Mouse (Mus musculus): ENCODE measurements around the gene Nfkbid. TPM values are rescaled to one million over a fixed set of nuclear protein-coding genes. Genes with fewer than 3 reads are reported as not detected.

Nfkbid gene
- polyA plus RNA-seq, 1 experiment = 3.1 TPM

GRCm38 (mm10) chr7:30394871-30395270 is 26.7 kb upstream of the Nfkbid start:
- no peaks in the 10 kb centered on the region for H3K27me3 ChIP-seq (replicated peaks; ENCODE audit: control insufficient read depth, insufficient read depth, low read length)
- no peaks in the 10 kb centered on the region for H3K4me1 ChIP-seq (ENCODE audit: control insufficient read depth, insufficient read depth, low read length)
- no peak overlapping the region for H3K27ac ChIP-seq (ENCODE audit: insufficient read depth, low read depth, low read length)
- no peak overlapping the region for H3K4me3 ChIP-seq (ENCODE audit: insufficient read depth, low read depth, low read length)
- no peaks in the 10 kb centered on the region for H3K36me3 ChIP-seq (ENCODE audit: control insufficient read depth, insufficient read depth, low read length)
- 52% methylated on average over 2 of the region's 2 CpGs for whole genome bisulfite sequencing
- no peak for TF ChIP-seq CTCF (conservative IDR thresholded peaks at IDR 0.05; ENCODE audit: insufficient read depth, insufficient read length, low read depth, low read length)
- no peak for TF ChIP-seq POLR2A (IDR thresholded peaks at IDR 0.05; ENCODE audit: low read depth, low read length)
- DNase-seq = no peak

GRCm38 (mm10) chr7:30399671-30400070 is 21.9 kb upstream of the Nfkbid start:
- no peaks in the 10 kb centered on the region for H3K36me3 ChIP-seq (ENCODE audit: control insufficient read depth, insufficient read depth, low read length)
- H3K27me3 ChIP-seq (replicated peaks; ENCODE audit: control insufficient read depth, insufficient read depth, low read length) = no peaks in the 10 kb centered on the region
- WGBS = 31% methylated on average over 7 of the region's 7 CpGs
- no peak overlapping the region for H3K4me3 ChIP-seq (ENCODE audit: insufficient read depth, low read depth, low read length)
- TF ChIP-seq POLR2A (IDR thresholded peaks at IDR 0.05; ENCODE audit: low read depth, low read length) (no peak), CTCF (conservative IDR thresholded peaks at IDR 0.05; ENCODE audit: insufficient read depth, insufficient read length, low read depth, low read length) (no peak)
- no peaks in the 10 kb centered on the region for H3K4me1 ChIP-seq (ENCODE audit: control insufficient read depth, insufficient read depth, low read length)
- no peak for DNase-seq
- H3K27ac ChIP-seq (ENCODE audit: insufficient read depth, low read depth, low read length) = no peak overlapping the region

GRCm38 (mm10) chr7:30402343-30402742 is 19.2 kb upstream of the Nfkbid start:
- TF ChIP-seq CTCF (conservative IDR thresholded peaks at IDR 0.05; ENCODE audit: insufficient read depth, insufficient read length, low read depth, low read length) (no peak), POLR2A (IDR thresholded peaks at IDR 0.05; ENCODE audit: low read depth, low read length) (no peak)

GRCm38 (mm10) chr7:30408639-30409038 is 12.9 kb upstream of the Nfkbid start:
- no peaks in the 10 kb centered on the region for H3K36me3 ChIP-seq (ENCODE audit: control insufficient read depth, insufficient read depth, low read length)
- H3K27ac ChIP-seq (ENCODE audit: insufficient read depth, low read depth, low read length) = no peak overlapping the region
- no peak overlapping the region for H3K4me3 ChIP-seq (ENCODE audit: insufficient read depth, low read depth, low read length)
- H3K4me1 ChIP-seq (ENCODE audit: control insufficient read depth, insufficient read depth, low read length) = no peaks in the 10 kb centered on the region
- no peak for DNase-seq
- WGBS = 85% methylated on average over 3 of the region's 3 CpGs
- TF ChIP-seq CTCF (conservative IDR thresholded peaks at IDR 0.05; ENCODE audit: insufficient read depth, insufficient read length, low read depth, low read length) = no peak
- TF ChIP-seq POLR2A (IDR thresholded peaks at IDR 0.05; ENCODE audit: low read depth, low read length) = no peak
- H3K27me3 ChIP-seq (replicated peaks; ENCODE audit: control insufficient read depth, insufficient read depth, low read length) = no peaks in the 10 kb centered on the region; the same call in 1 of the 2 replicates

More at GRCm38 (mm10) chr7:30402343-30402742, 19.2 kb upstream of the Nfkbid start:
- Histone ChIP-seq H3K27ac (ENCODE audit: insufficient read depth, low read depth, low read length) (no peak overlapping the region), H3K27me3 (replicated peaks; ENCODE audit: control insufficient read depth, insufficient read depth, low read length) (no peaks in the 10 kb centered on the region), H3K36me3 (ENCODE audit: control insufficient read depth, insufficient read depth, low read length) (no peaks in the 10 kb centered on the region), H3K4me3 (ENCODE audit: insufficient read depth, low read depth, low read length) (no peak overlapping the region), H3K4me1 (ENCODE audit: control insufficient read depth, insufficient read depth, low read length) (no peaks in the 10 kb centered on the region)
- WGBS = 69% methylated on average over 4 of the region's 4 CpGs
- no peak for DNase-seq

GRCm38 (mm10) chr7:30409789-30410188 is 11.7 kb upstream of the Nfkbid start:
- Histone ChIP-seq H3K4me1 (ENCODE audit: control insufficient read depth, insufficient read depth, low read length) (no peaks in the 10 kb centered on the region), H3K27ac (ENCODE audit: insufficient read depth, low read depth, low read length) (no peak overlapping the region), H3K27me3 (replicated peaks; ENCODE audit: control insufficient read depth, insufficient read depth, low read length) (no peaks in the 10 kb centered on the region; the same call in 1 of the 2 replicates), H3K4me3 (ENCODE audit: insufficient read depth, low read depth, low read length) (no peak overlapping the region), H3K36me3 (ENCODE audit: control insufficient read depth, insufficient read depth, low read length) (no peaks in the 10 kb centered on the region)
- DNase-seq = no peak
- WGBS = 29% methylated on average over 2 of the region's 2 CpGs
- TF ChIP-seq CTCF (conservative IDR thresholded peaks at IDR 0.05; ENCODE audit: insufficient read depth, insufficient read length, low read depth, low read length) = no peak
- no peak for TF ChIP-seq POLR2A (IDR thresholded peaks at IDR 0.05; ENCODE audit: low read depth, low read length)

- H3K4me1 ChIP-seq (ENCODE audit: control insufficient read depth, insufficient read depth, low read length) = no peaks in the 10 kb centered on the region
- DNase-seq = no peak
- TF ChIP-seq CTCF (conservative IDR thresholded peaks at IDR 0.05; ENCODE audit: insufficient read depth, insufficient read length, low read depth, low read length) (no peak), POLR2A (IDR thresholded peaks at IDR 0.05; ENCODE audit: low read depth, low read length) (no peak)
- no peaks in the 10 kb centered on the region for H3K36me3 ChIP-seq (ENCODE audit: control insufficient read depth, insufficient read depth, low read length)
- no peaks in the 10 kb centered on the region; the same call in 1 of the 2 replicates for H3K27me3 ChIP-seq (replicated peaks; ENCODE audit: control insufficient read depth, insufficient read depth, low read length)
- no peak overlapping the region for H3K4me3 ChIP-seq (ENCODE audit: insufficient read depth, low read depth, low read length)
- H3K27ac ChIP-seq (ENCODE audit: insufficient read depth, low read depth, low read length) = no peak overlapping the region
- 76% methylated on average over 3 of the region's 3 CpGs for WGBS
These were observed 10.5 kb upstream of the Nfkbid start for GRCm38 (mm10) chr7:30411023-30411422.

GRCm38 (mm10) chr7:30412735-30413147 is 8.8 kb upstream of the Nfkbid start:
- no peaks in the 10 kb centered on the region for H3K4me1 ChIP-seq (ENCODE audit: control insufficient read depth, insufficient read depth, low read length)
- 51% methylated on average over 4 of the region's 4 CpGs for WGBS
- H3K36me3 ChIP-seq (ENCODE audit: control insufficient read depth, insufficient read depth, low read length) = no peaks in the 10 kb centered on the region
- H3K27ac ChIP-seq (ENCODE audit: insufficient read depth, low read depth, low read length) = no peak overlapping the region
- H3K4me3 ChIP-seq (ENCODE audit: insufficient read depth, low read depth, low read length) = no peak overlapping the region
- no peaks in the 10 kb centered on the region for H3K27me3 ChIP-seq (replicated peaks; ENCODE audit: control insufficient read depth, insufficient read depth, low read length)
- no peak for DNase-seq
- TF ChIP-seq POLR2A (IDR thresholded peaks at IDR 0.05; ENCODE audit: low read depth, low read length) (no peak), CTCF (conservative IDR thresholded peaks at IDR 0.05; ENCODE audit: insufficient read depth, insufficient read length, low read depth, low read length) (no peak)
